24 mouse cellular contexts compared by ENCODE assay signal in genomic region chr5:52844319-52844718, GRCm38 (mm10).
"Had no signal": no experiment of that assay in that cellular context is flagged by ENCODE, and none has a peak within 500 bp of the region (broad histone marks: within the 10 kb centered on the region; RNA-seq: fewer than 3 reads in every experiment).

No protein-coding gene starts in this region.

- DNase-seq: gastrocnemius, adult 2 months; gastrocnemius, postnatal 10 days; gastrocnemius, postnatal 25 days; heart, adult 2 months; heart, postnatal 10 days; heart, postnatal 4 days; kidney, adult 18-20 months; kidney, adult 8-10 months; kidney, postnatal 10 days; kidney, postnatal 25 days; kidney, postnatal 4 days had no signal

- H3K4me1 ChIP-seq: hindbrain, embryonic 10.5 days; hindbrain, embryonic 12.5 days; intestine, embryonic 15.5 days; limb, embryonic 10.5 days; limb, embryonic 12.5 days had no signal

- H3K4me2 ChIP-seq: heart, embryonic 11.5 days; hindbrain, embryonic 12.5 days; hindbrain, embryonic 14.5 days; intestine, embryonic 15.5 days; limb, embryonic 12.5 days had no signal

- H3K27me3 ChIP-seq: hindbrain, embryonic 12.5 days; intestine, embryonic 15.5 days; limb, embryonic 12.5 days had no signal

- H3K9ac ChIP-seq: hindbrain, embryonic 12.5 days; hindbrain, embryonic 14.5 days; intestine, embryonic 15.5 days; limb, embryonic 12.5 days had no signal

- H3K9me3 ChIP-seq: hindbrain, embryonic 10.5 days; hindbrain, embryonic 12.5 days; intestine, embryonic 15.5 days; limb, embryonic 10.5 days; limb, embryonic 12.5 days had no signal

- ATAC-seq: forebrain, embryonic 16.5 days; hindbrain, embryonic 16.5 days; inflammation-experienced regulatory T-cells, adult 6 months; intestine, embryonic 15.5 days; intestine, postnatal 0 days had no signal

- H3K27ac ChIP-seq: gastrocnemius, adult 2 months; heart, adult 2 months; hindbrain, embryonic 10.5 days; hindbrain, embryonic 12.5 days; hindbrain, embryonic 14.5 days; intestine, embryonic 15.5 days; layer of hippocampus, adult 2 months; left cerebral cortex, adult 2 months; limb, embryonic 10.5 days; limb, embryonic 12.5 days had no signal

- H3K4me3 ChIP-seq: gastrocnemius, adult 2 months; heart, adult 2 months; hindbrain, embryonic 10.5 days; hindbrain, embryonic 12.5 days; intestine, embryonic 15.5 days; layer of hippocampus, adult 2 months; left cerebral cortex, adult 2 months; limb, embryonic 10.5 days; limb, embryonic 12.5 days had no signal
